Mouse (Mus musculus): Measurements from ENCODE around the gene Vat1l.

DNA sequence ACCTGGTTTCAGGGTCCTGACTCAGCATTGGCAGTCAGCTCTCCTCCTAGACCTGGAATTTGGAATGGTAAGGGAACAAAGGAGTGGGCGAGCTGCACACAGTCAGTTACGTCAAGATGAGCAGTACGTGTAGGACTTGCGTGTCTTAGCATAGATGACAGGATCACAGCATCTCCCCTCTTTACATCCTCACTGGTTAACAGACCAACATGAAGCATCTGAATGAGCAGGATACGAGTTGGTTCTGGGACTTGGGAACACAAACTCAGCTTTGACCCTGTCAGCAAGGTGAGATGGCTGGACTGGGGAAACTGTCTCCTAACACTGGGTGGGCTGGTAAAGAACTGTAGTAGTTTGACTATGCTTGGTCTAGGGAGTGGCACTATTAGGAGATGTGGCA lies 193.9 kb downstream of the Vat1l start:
- no peak for TF ChIP-seq CTCF (IDR thresholded peaks at IDR 0.05; ENCODE audit: borderline replicate concordance, insufficient read depth, low read depth, low read length)
- no peak for TF ChIP-seq POLR2A (IDR thresholded peaks at IDR 0.05; ENCODE audit: borderline replicate concordance, insufficient read depth, low read length)
